Mouse (Mus musculus): ENCODE measurements around the gene Acot1.

Acot1 gene

DNA sequence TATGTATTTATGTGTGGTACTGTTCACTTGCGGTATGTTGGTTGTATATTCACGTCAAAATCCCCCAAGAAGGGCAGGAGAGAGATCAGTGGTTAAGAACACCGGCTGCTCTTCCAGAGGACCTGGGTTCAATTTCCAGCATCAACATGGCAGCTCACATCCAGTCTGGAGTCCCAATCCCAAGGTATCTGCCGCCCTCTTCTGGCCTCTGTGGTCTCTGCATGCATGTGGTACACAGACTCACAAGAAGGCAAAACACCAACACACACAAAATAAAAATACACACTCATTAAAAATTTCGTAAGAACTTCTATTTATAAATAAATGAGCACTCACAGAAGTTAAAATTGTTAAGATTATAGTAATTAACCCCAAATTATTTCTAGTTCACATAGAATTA, 53.9 kb downstream of the Acot1 start:
- no peak for DNase-seq (ENCODE audit: low read depth, low spot score)

DNA sequence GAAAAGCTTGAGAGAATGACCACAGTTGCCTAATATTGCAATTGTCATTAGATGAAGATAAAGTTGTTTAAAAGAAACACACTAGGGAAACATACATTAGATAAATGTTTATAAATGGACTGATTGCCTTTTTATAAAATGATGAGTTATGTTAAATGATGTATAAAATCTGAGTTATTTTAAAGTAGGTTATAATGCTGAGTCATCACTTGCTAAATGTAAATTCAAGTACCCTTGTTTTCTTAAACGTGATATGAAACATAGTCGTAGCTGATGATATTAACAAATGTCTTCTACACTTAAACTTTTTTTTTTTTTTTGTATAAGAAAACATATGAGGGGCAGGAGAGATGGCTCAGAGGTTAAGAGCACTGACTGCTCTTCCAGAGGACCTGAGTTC, 54.5 kb downstream of the Acot1 start:
- DNase-seq (ENCODE audit: low read depth, low spot score) = no peak

DNA sequence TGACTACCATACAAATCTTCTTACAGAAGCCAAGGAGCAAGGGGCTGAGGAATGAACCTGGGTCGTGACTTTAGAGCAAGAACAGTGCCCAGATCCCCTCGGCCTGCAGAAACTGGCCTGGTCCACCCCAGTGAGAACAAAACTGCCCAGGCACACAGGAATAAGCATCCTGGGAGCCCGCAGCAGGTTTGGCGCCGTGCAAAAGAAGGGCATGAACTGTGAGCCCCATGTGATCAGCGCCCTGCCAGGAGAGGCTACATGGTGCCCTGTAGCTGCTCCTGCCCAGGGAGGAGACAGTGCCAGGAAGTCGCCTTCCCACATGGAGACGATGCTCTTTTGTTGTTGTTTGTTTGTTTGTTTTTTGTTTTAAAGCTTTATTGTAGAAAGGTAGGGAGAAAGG, 55.3 kb downstream of the Acot1 start:
- DNase-seq (ENCODE audit: low read depth, low spot score) = no peak

DNA sequence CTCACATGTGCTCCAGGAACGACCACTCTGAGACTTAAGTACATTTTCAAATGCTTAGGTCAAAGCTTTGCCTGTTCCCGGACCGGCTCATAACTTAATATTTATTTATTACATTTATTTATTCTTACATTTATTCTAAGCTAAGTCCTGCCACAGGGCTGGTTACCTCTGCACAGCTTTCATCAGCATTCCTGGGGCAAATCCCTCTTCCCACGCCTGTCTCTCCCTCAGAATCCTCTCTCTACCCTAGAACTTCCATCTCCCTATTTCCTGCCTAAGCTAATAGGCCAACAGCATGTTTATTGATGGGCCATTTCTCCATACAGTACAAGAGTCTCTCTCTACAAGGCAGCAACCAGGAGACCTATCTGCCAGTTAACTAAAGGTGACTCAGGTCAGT, 58.5 kb downstream of the Acot1 start:
- DNase-seq (ENCODE audit: low read depth, low spot score) = no peak

Data from embryo, embryonic 11.5 days (tissue).